In the genomic region with DNA sequence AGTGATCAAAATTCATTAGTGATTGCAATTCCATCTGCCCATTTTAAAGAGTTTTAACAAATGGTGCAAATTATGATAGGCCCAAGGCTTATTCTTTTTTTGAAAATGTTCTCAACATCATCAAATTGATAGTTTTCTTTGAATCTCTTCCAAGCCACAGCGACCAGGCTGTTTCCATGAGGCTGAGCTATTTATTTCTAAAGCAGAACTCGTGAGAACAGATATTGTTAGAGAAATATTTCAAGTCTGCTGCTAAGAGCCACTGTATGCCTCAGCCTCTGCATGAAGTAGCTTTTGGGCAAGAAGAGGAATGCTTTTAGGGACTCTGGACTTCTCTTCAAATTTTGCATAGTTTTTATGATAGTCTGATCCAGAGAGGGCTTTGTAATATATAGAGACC, we compare ENCODE assay signal across 17 mouse cellular contexts.
"Had no signal": no experiment of that assay in that cellular context is flagged by ENCODE, and none has a peak within 500 bp of the region (broad histone marks: within the 10 kb centered on the region; RNA-seq: fewer than 3 reads in every experiment).

No protein-coding gene starts in this region.

- ATAC-seq: hindbrain, postnatal 0 days; intestine, embryonic 16.5 days; liver, postnatal 0 days had no signal

- DNase-seq: gastrocnemius, postnatal 14 days; gastrocnemius, postnatal 36 days; heart, adult 11 months; heart, adult 2 months; heart, postnatal 14 days; heart, postnatal 36 days; kidney, adult 11 months; kidney, adult 2 months; kidney, adult 9 months; kidney, postnatal 25 days; kidney, postnatal 4 days; liver; liver, embryonic 13.5 days; liver, postnatal 0 days; lung, adult 2 months had no signal
